Mouse (Mus musculus) MEL (cell line): ENCODE results near the gene Gmppa.

Experiments used
- EP300 ChIP-seq, 2 experiments: IDR thresholded peaks; 2 replicates each; pipeline ENCODE4 v1.6.1; 2011; ENCODE audit warnings: improper control_type of control experiment in 2 of 2, low read length in 2 of 2, low read depth in 1 of 2, mild to moderate bottlenecking in 1 of 2
- MAX ChIP-seq: IDR thresholded peaks from 2 replicates; pipeline ENCODE4 v1.6.1; 2011; ENCODE audit warnings: low read length, improper control_type of control experiment

- TF ChIP-seq EP300 (IDR thresholded peaks at IDR 0.05; ENCODE audit: low read depth in 1 of 2, low read length in 2 of 2) = no peak
- no peak for TF ChIP-seq MAX
These were observed 9.5 kb downstream of the Gmppa start for GRCm38 (mm10) chr1:75445141-75445701.
